Mouse (Mus musculus): ENCODE results near the gene Pphln1.

DNA sequence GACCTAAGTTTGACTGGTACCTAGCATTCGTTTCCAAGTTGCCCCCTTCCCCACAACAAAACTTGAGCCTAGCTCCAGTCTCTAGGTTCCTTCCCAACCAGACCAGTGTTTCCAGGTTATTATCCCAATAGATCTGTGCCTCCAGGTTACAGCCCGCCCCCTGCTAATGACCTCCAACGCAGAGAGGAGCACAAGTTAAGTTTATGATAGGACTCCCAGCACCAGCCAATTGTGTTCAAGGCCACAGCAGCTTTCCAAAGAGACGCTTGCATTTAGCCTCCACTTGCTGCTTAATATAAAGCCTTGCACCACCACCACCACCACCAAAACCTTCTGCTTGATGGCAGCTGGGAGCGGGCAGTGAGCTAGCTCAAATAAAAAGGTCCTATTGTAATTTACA, 16.8 kb upstream of the Pphln1 start:
- no peak for TF ChIP-seq CTCF (IDR thresholded peaks at IDR 0.05; ENCODE audit: borderline replicate concordance, control insufficient read depth, extremely low read depth, insufficient read depth, low read length, poor library complexity)
- TF ChIP-seq POLR2A (IDR thresholded peaks at IDR 0.05; ENCODE audit: control insufficient read depth, extremely low read depth, insufficient read depth, low read length, poor library complexity), result no peak
